Mouse (Mus musculus) C2C12 (cell line): Measurements from ENCODE around the gene Tnn.

Experiments
- CTCF ChIP-seq: IDR thresholded peaks from one replicate; pipeline ENCODE4 v1.5.1; 2011; ENCODE audit not compliant: control insufficient read depth, insufficient read depth, insufficient read length
- FOSL1 ChIP-seq: IDR thresholded peaks from one replicate; pipeline ENCODE4 v1.8.0; 2011; ENCODE audit warnings: mild to moderate bottlenecking, low read length; ENCODE audit not compliant: poor library complexity, insufficient read depth, severe bottlenecking
- MAX ChIP-seq: IDR thresholded peaks from one replicate; pipeline ENCODE4 v1.6.1; 2011; ENCODE audit warnings: mild to moderate bottlenecking, control low read depth
- MYOD1 ChIP-seq: IDR thresholded peaks from one replicate; pipeline ENCODE4 v1.6.1; 2011; ENCODE audit warnings: low read depth; ENCODE audit not compliant: control insufficient read depth, insufficient read length
- MYOG ChIP-seq: IDR thresholded peaks from one replicate; pipeline ENCODE4 v1.6.1; 2011; ENCODE audit not compliant: control insufficient read depth, insufficient read length; ENCODE audit errors: extremely low read depth
- USF1 ChIP-seq: IDR thresholded peaks from one replicate; pipeline ENCODE4 v1.6.1; 2011; ENCODE audit warnings: low read depth, mild to moderate bottlenecking, control low read depth, moderate library complexity

DNA sequence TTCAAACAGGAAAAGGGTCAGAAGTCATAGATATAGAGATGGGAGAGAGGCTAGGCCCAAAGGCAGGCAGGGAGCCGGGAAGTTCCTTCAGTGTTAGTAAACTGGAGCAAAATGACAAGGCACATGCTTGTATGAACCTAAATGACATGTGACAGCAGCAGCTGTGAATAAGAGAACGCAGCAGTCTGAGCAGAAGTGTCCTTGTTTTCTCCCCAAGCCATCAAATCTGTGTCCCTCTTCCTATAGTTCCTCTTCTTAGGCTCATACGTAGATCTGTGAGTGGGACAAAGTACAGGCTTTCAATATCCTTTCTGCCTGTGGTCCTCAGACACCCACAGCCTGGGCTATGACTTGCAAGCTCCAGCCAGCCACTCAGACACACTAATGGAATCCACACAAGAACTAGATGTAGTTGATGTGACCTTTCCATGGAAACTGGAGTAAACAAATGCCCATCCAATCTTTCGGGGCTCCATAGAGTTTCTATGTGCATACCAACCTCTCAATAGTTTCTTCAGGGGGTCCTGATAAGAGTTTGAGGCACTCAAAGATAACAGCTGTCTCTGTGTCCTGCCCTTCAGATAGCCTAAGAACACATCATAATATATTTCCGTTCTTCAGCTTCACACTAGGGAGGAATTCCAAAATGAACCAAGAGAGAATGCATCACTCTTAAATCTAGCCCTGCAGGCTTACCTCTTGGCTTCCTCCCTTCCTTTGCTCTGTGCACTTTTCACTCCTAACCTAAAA lies 104.1 kb downstream of the Tnn start:
- TF ChIP-seq CTCF (no peak), USF1 (no peak), MYOD1 (no peak), MYOG (no peak), MAX (no peak), FOSL1 (no peak)
